Mouse (Mus musculus): ENCODE data around the gene Prkcd. TPM values are rescaled to one million over a fixed set of nuclear protein-coding genes. Genes with fewer than 3 reads are reported as not detected.

The Prkcd gene
- polyA plus RNA-seq, 1 experiment from 2014 or later: 37.5 TPM

GRCm38 (mm10) chr14:30619982-30620578 is 5.9 kb downstream of the Prkcd start:
- ATAC-seq (replicated peaks; ENCODE audit: insufficient number of reproducible peaks, insufficient read depth, low FRiP score, low read depth): no peak
- H3K4me1 ChIP-seq (replicated peaks): peaks cover 25% of the 10 kb centered on the region
- H3K36me3 ChIP-seq: no peaks in the 10 kb centered on the region
- no peak overlapping the region for H3K9ac ChIP-seq
- WGBS: 71% methylated on average over 7 of the region's 7 CpGs
- no peaks in the 10 kb centered on the region for H3K9me3 ChIP-seq (replicated peaks)
- H3K4me2 ChIP-seq: no peak overlapping the region
- no peak overlapping the region for H3K4me3 ChIP-seq
- no peaks in the 10 kb centered on the region for H3K27me3 ChIP-seq
- H3K27ac ChIP-seq: no peak overlapping the region

- 91% methylated on average over 2 of the region's 2 CpGs for WGBS
- H3K27me3 ChIP-seq: no peaks in the 10 kb centered on the region
- ATAC-seq (replicated peaks; ENCODE audit: insufficient number of reproducible peaks, insufficient read depth, low FRiP score, low read depth): no peak
- no peaks in the 10 kb centered on the region for H3K9me3 ChIP-seq (replicated peaks)
- H3K27ac ChIP-seq: no peak overlapping the region
- H3K4me3 ChIP-seq: no peak overlapping the region
- H3K36me3 ChIP-seq: no peaks in the 10 kb centered on the region
- no peak overlapping the region for H3K9ac ChIP-seq
- H3K4me2 ChIP-seq: no peak overlapping the region
- H3K4me1 ChIP-seq (replicated peaks): peaks cover 19% of the 10 kb centered on the region; the same call in 1 of the 2 replicates
These were observed 7.2 kb downstream of the Prkcd start for GRCm38 (mm10) chr14:30618746-30619275.

GRCm38 (mm10) chr14:30616751-30617150 is 9.3 kb downstream of the Prkcd start:
- Histone ChIP-seq H3K27me3 (no peaks in the 10 kb centered on the region), H3K4me2 (no peak overlapping the region), H3K9ac (no peak overlapping the region), H3K27ac (no peak overlapping the region), H3K36me3 (no peaks in the 10 kb centered on the region), H3K4me1 (replicated peaks) (peaks cover 20% of the 10 kb centered on the region), H3K4me3 (no peak overlapping the region), H3K9me3 (replicated peaks) (no peaks in the 10 kb centered on the region)
- 70% methylated on average over 2 of the region's 2 CpGs for WGBS
- no peak for ATAC-seq (replicated peaks; ENCODE audit: insufficient number of reproducible peaks, insufficient read depth, low FRiP score, low read depth)

- Histone ChIP-seq H3K36me3 (peaks cover 4% of the 10 kb centered on the region; the same call in 1 of the 2 replicates), H3K4me3 (no peak overlapping the region), H3K4me1 (replicated peaks) (peaks cover 20% of the 10 kb centered on the region), H3K4me2 (no peak overlapping the region), H3K9ac (no peak overlapping the region), H3K27ac (no peak overlapping the region), H3K9me3 (replicated peaks) (no peaks in the 10 kb centered on the region), H3K27me3 (no peaks in the 10 kb centered on the region)
- no peak for ATAC-seq (replicated peaks; ENCODE audit: insufficient number of reproducible peaks, insufficient read depth, low FRiP score, low read depth)
- 78% methylated on average over 2 of the region's 2 CpGs for WGBS
These were observed 12.9 kb downstream of the Prkcd start for GRCm38 (mm10) chr14:30612962-30613715.

DNA sequence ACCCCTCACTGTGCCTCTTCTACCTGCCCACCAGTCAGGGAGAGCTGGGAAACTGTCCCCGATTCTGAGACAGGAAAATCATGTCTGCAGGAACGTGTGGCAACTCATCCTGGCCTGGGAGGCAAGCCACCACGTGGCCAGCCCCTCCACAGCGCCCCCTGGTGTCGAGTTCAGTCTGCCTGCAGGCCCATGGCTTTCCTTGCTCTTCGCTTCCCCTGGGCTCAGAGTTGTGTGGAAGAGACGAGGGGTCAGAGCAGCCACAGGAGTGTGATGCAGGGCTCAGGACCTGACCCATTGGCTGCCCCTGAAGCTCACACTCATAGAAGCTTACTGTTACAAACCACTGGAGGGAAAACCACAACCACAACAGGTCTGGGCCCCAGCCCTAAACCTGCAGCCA is 13.5 kb downstream of the Prkcd start:
- ATAC-seq (replicated peaks; ENCODE audit: insufficient number of reproducible peaks, insufficient read depth, low FRiP score, low read depth): no peak

DNA sequence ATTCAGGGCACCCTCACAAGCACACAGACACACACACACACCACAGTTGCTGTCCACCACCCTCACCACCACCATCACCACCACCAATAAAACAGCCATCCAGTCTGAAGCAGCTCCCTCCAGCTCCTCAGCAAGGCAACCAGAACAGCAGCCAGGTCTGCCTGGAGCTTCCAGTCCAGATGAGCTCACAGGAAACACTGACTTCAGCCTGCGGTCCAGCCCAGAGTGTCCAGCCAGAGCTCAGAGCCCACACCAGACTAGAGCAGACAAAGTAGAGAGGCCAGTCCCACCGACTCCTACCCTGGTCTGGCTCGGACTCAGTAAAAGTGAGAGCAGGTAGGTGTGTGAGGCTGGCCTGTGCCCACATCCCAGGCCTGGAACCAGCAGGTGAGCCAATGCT is 15.1 kb downstream of the Prkcd start:
- Histone ChIP-seq H3K27ac (no peak overlapping the region), H3K9me3 (replicated peaks) (no peaks in the 10 kb centered on the region), H3K4me1 (replicated peaks) (peaks cover 20% of the 10 kb centered on the region), H3K9ac (no peak overlapping the region), H3K4me3 (no peak overlapping the region), H3K4me2 (no peak overlapping the region), H3K27me3 (no peaks in the 10 kb centered on the region), H3K36me3 (peaks cover 4% of the 10 kb centered on the region; the same call in 1 of the 2 replicates)
- no peak for ATAC-seq (replicated peaks; ENCODE audit: insufficient number of reproducible peaks, insufficient read depth, low FRiP score, low read depth)
- 73% methylated on average over 3 of the region's 3 CpGs for WGBS

More for the DNA sequence above, 13.5 kb downstream of the Prkcd start:
- WGBS: 23% methylated on average over 7 of the region's 7 CpGs
- no peak overlapping the region for H3K27ac ChIP-seq
- H3K4me3 ChIP-seq: no peak overlapping the region
- H3K4me1 ChIP-seq (replicated peaks): peaks cover 20% of the 10 kb centered on the region
- H3K4me2 ChIP-seq: no peak overlapping the region
- no peaks in the 10 kb centered on the region for H3K9me3 ChIP-seq (replicated peaks)
- peaks cover 4% of the 10 kb centered on the region; the same call in 1 of the 2 replicates for H3K36me3 ChIP-seq
- no peak overlapping the region for H3K9ac ChIP-seq
- H3K27me3 ChIP-seq: no peaks in the 10 kb centered on the region

GRCm38 (mm10) chr14:30610304-30610703 is 15.7 kb downstream of the Prkcd start:
- H3K4me2 ChIP-seq: no peak overlapping the region
- H3K27ac ChIP-seq: no peak overlapping the region
- peaks cover 4% of the 10 kb centered on the region; the same call in 1 of the 2 replicates for H3K36me3 ChIP-seq
- no peaks in the 10 kb centered on the region for H3K27me3 ChIP-seq
- no peak overlapping the region for H3K9ac ChIP-seq
- H3K4me1 ChIP-seq (replicated peaks): peaks cover 20% of the 10 kb centered on the region
- WGBS: 64% methylated on average over 2 of the region's 2 CpGs
- H3K4me3 ChIP-seq: no peak overlapping the region
- no peaks in the 10 kb centered on the region for H3K9me3 ChIP-seq (replicated peaks)
- no peak for ATAC-seq (replicated peaks; ENCODE audit: insufficient number of reproducible peaks, insufficient read depth, low FRiP score, low read depth)

DNA sequence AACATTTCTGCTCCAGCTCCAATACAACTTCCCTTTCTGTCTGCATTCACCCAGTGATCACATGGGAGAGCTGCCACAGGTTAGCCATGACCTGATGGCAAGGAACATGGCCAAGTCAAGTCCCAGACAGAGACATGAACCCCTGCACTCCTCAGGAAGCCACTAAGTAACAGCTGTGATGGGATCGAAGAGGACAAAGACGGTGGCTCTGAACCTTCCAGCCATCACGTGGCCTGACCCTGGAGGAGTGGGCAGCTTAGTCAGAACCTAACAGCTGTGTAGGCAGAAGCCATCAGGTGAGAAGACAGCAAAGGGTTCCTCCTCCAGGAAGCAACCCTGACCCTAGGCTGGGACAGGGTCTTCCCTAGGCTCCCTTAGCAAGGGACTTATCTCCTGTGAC is 16.5 kb downstream of the Prkcd start:
- Histone ChIP-seq H3K9ac (no peak overlapping the region), H3K27ac (no peak overlapping the region), H3K4me1 (replicated peaks) (peaks cover 15% of the 10 kb centered on the region), H3K27me3 (no peaks in the 10 kb centered on the region), H3K36me3 (peaks cover 4% of the 10 kb centered on the region; the same call in 1 of the 2 replicates), H3K9me3 (replicated peaks) (no peaks in the 10 kb centered on the region), H3K4me3 (no peak overlapping the region), H3K4me2 (no peak overlapping the region)
- 92% methylated on average over 3 of the region's 3 CpGs for WGBS
- no peak for ATAC-seq (replicated peaks; ENCODE audit: insufficient number of reproducible peaks, insufficient read depth, low FRiP score, low read depth)

- 84% methylated on average over 6 of the region's 6 CpGs for WGBS
- no peak overlapping the region for H3K27ac ChIP-seq
- H3K36me3 ChIP-seq: peaks cover 8% of the 10 kb centered on the region; the same call in 1 of the 2 replicates
- H3K4me3 ChIP-seq: no peak overlapping the region
- H3K9ac ChIP-seq: no peak overlapping the region
- H3K4me2 ChIP-seq: no peak overlapping the region
- H3K4me1 ChIP-seq (replicated peaks): peaks cover 13% of the 10 kb centered on the region
- ATAC-seq (replicated peaks; ENCODE audit: insufficient number of reproducible peaks, insufficient read depth, low FRiP score, low read depth): no peak
- no peaks in the 10 kb centered on the region for H3K9me3 ChIP-seq (replicated peaks)
- no peaks in the 10 kb centered on the region for H3K27me3 ChIP-seq
These were observed 17.8 kb downstream of the Prkcd start for GRCm38 (mm10) chr14:30608176-30608575.

GRCm38 (mm10) chr14:30607696-30608095 is 18.3 kb downstream of the Prkcd start:
- no peak overlapping the region for H3K4me2 ChIP-seq
- peaks cover 11% of the 10 kb centered on the region; the same call in 1 of the 2 replicates for H3K36me3 ChIP-seq
- no peak overlapping the region for H3K27ac ChIP-seq
- no peak overlapping the region for H3K4me3 ChIP-seq
- no peaks in the 10 kb centered on the region for H3K27me3 ChIP-seq
- H3K9ac ChIP-seq: no peak overlapping the region
- peaks cover 11% of the 10 kb centered on the region for H3K4me1 ChIP-seq (replicated peaks)
- no peaks in the 10 kb centered on the region for H3K9me3 ChIP-seq (replicated peaks)
- WGBS: 72% methylated on average over 4 of the region's 4 CpGs
- no peak; the same call in 1 of the 2 replicates for ATAC-seq (replicated peaks; ENCODE audit: insufficient number of reproducible peaks, insufficient read depth, low FRiP score, low read depth)

DNA sequence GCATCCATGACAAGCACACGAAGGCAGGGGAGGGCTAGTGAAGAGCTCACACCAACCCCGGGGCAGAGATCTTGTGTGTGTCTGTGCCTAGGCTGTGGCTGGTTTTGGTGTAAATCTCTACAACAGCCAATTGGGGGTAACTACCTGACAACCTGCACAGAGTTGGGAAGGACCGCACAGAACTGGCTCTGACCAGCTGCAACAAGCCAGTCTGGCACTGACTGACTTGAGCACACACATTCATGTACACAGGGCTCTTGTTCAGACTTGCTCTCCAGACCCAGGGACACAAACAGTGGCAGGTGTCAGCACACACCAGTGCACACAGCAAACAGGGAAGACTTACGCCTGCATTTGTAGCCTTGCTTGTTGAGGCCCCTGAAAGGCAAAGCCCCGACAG is 19.2 kb downstream of the Prkcd start:
- Histone ChIP-seq H3K9ac (no peak overlapping the region), H3K27me3 (no peaks in the 10 kb centered on the region), H3K9me3 (replicated peaks) (no peaks in the 10 kb centered on the region), H3K4me3 (no peak overlapping the region), H3K4me1 (replicated peaks) (peaks cover 5% of the 10 kb centered on the region; the same call in 1 of the 2 replicates), H3K27ac (no peak overlapping the region), H3K4me2 (no peak overlapping the region), H3K36me3 (peaks cover 20% of the 10 kb centered on the region; the same call in 1 of the 2 replicates)
- 84% methylated on average over 5 of the region's 5 CpGs for WGBS
- no peak for ATAC-seq (replicated peaks; ENCODE audit: insufficient number of reproducible peaks, insufficient read depth, low FRiP score, low read depth)
